Mouse (Mus musculus): Measurements from ENCODE around the gene Gucy2c.

- TF ChIP-seq CTCF (IDR thresholded peaks at IDR 0.05; ENCODE audit: borderline replicate concordance, extremely low read depth, insufficient read depth, insufficient read length): no peak
- TF ChIP-seq POLR2A (IDR thresholded peaks at IDR 0.05; ENCODE audit: borderline replicate concordance, extremely low read depth, insufficient read depth, insufficient read length, poor library complexity, severe bottlenecking): no peak
These were observed 106.6 kb downstream of the Gucy2c start for GRCm38 (mm10) chr6:136674935-136675334.

Measured in brain, embryonic 14.5 days (tissue).